Mouse (Mus musculus): ENCODE data around the gene Mymx. TPM values are rescaled to one million over a fixed set of nuclear protein-coding genes. Genes with fewer than 3 reads are reported as not detected.
A peak's percentile ranks its signal among the peaks of the same experiment; 100 is the strongest.

Mymx gene
- total and polyA plus RNA-seq, 2 experiments from 2014 or later: not detected

GRCm38 (mm10) chr17:45619386-45620256 is 17.7 kb upstream of the Mymx start:
- no peak for TF ChIP-seq CTCF (IDR thresholded peaks at IDR 0.05; ENCODE audit: low read depth)
- Histone ChIP-seq H3K4me1 (ENCODE audit: insufficient read depth, low read length) (0 out of 2 replicates have a peak, but pooled peaks cover 2% of the 10 kb centered on the region), H3K36me3 (ENCODE audit: insufficient read depth, low read length) (no peaks in the 10 kb centered on the region), H3K9me3 (ENCODE audit: low read length) (no peaks in the 10 kb centered on the region), H3K27me3 (ENCODE audit: insufficient read depth, low read length) (no peaks in the 10 kb centered on the region), H3K4me3 (ENCODE audit: low read length) (no peak overlapping the region), H3K27ac (peak overlapping the region; percentile 5; the same call in 1 of the 2 replicates), H3K4me2 (ENCODE audit: low read depth, low read length) (peak overlapping the region; percentile 29), H3K9ac (replicated peaks; ENCODE audit: low read length) (no peak overlapping the region)
- ATAC-seq (no peak), DNase-seq (ENCODE audit: low spot score) (no peak)
- WGBS: 31% methylated on average over 20 of the region's 20 CpGs

GRCm38 (mm10) chr17:45618941-45619385 is 17.1 kb upstream of the Mymx start:
- Histone ChIP-seq H3K27me3 (ENCODE audit: insufficient read depth, low read length) (no peaks in the 10 kb centered on the region), H3K9ac (replicated peaks; ENCODE audit: low read length) (no peak overlapping the region), H3K4me2 (ENCODE audit: low read depth, low read length) (peak overlapping the region; percentile 29), H3K36me3 (ENCODE audit: insufficient read depth, low read length) (no peaks in the 10 kb centered on the region), H3K4me3 (ENCODE audit: low read length) (no peak overlapping the region), H3K4me1 (ENCODE audit: insufficient read depth, low read length) (0 out of 2 replicates have a peak, but pooled peaks cover 2% of the 10 kb centered on the region), H3K27ac (peak overlapping the region; percentile 5; the same call in 1 of the 2 replicates), H3K9me3 (ENCODE audit: low read length) (no peaks in the 10 kb centered on the region)
- 29% methylated on average over 8 of the region's 8 CpGs for WGBS
- no peak for ATAC-seq
- DNase-seq (ENCODE audit: low spot score): no peak
- no peak for TF ChIP-seq CTCF (IDR thresholded peaks at IDR 0.05; ENCODE audit: low read depth)

- no peak overlapping the region for H3K4me2 ChIP-seq (ENCODE audit: low read depth, low read length)
- H3K4me1 ChIP-seq (ENCODE audit: insufficient read depth, low read length): 0 out of 2 replicates have a peak, but pooled peaks cover 2% of the 10 kb centered on the region
- WGBS: 91% methylated on average over 6 of the region's 6 CpGs
- no peak overlapping the region for H3K9ac ChIP-seq (replicated peaks; ENCODE audit: low read length)
- H3K9me3 ChIP-seq (ENCODE audit: low read length): no peaks in the 10 kb centered on the region
- ATAC-seq (no peak), DNase-seq (ENCODE audit: low spot score) (no peak)
- H3K27me3 ChIP-seq (ENCODE audit: insufficient read depth, low read length): no peaks in the 10 kb centered on the region
- no peak overlapping the region for H3K4me3 ChIP-seq (ENCODE audit: low read length)
- no peaks in the 10 kb centered on the region for H3K36me3 ChIP-seq (ENCODE audit: insufficient read depth, low read length)
- TF ChIP-seq CTCF (IDR thresholded peaks at IDR 0.05; ENCODE audit: low read depth): no peak
- no peak overlapping the region for H3K27ac ChIP-seq
These were observed 15.8 kb upstream of the Mymx start for GRCm38 (mm10) chr17:45617655-45618054.

- no peak overlapping the region for H3K4me2 ChIP-seq (ENCODE audit: low read depth, low read length)
- H3K9ac ChIP-seq (replicated peaks; ENCODE audit: low read length): no peak overlapping the region
- WGBS: 81% methylated on average over 3 of the region's 3 CpGs
- no peak for TF ChIP-seq CTCF (IDR thresholded peaks at IDR 0.05; ENCODE audit: low read depth)
- no peaks in the 10 kb centered on the region for H3K36me3 ChIP-seq (ENCODE audit: insufficient read depth, low read length)
- H3K27ac ChIP-seq: no peak overlapping the region
- 0 out of 2 replicates have a peak, but pooled peaks cover 2% of the 10 kb centered on the region for H3K4me1 ChIP-seq (ENCODE audit: insufficient read depth, low read length)
- no peaks in the 10 kb centered on the region for H3K9me3 ChIP-seq (ENCODE audit: low read length)
- no peaks in the 10 kb centered on the region for H3K27me3 ChIP-seq (ENCODE audit: insufficient read depth, low read length)
- ATAC-seq: no peak
- no peak for DNase-seq (ENCODE audit: low spot score)
- no peak overlapping the region for H3K4me3 ChIP-seq (ENCODE audit: low read length)
These were observed 14.8 kb upstream of the Mymx start for GRCm38 (mm10) chr17:45616679-45617078.

- no peak for ATAC-seq
- H3K4me3 ChIP-seq (ENCODE audit: low read length): no peak overlapping the region
- 0 out of 2 replicates have a peak, but pooled peaks cover 2% of the 10 kb centered on the region for H3K4me1 ChIP-seq (ENCODE audit: insufficient read depth, low read length)
- H3K4me2 ChIP-seq (ENCODE audit: low read depth, low read length): no peak overlapping the region
- no peak overlapping the region for H3K9ac ChIP-seq (replicated peaks; ENCODE audit: low read length)
- no peaks in the 10 kb centered on the region for H3K27me3 ChIP-seq (ENCODE audit: insufficient read depth, low read length)
- no peak for DNase-seq (ENCODE audit: low spot score)
- H3K9me3 ChIP-seq (ENCODE audit: low read length): no peaks in the 10 kb centered on the region
- H3K27ac ChIP-seq: no peak overlapping the region
- TF ChIP-seq CTCF (IDR thresholded peaks at IDR 0.05; ENCODE audit: low read depth): no peak
- 57% methylated on average over 4 of the region's 4 CpGs for WGBS
- H3K36me3 ChIP-seq (ENCODE audit: insufficient read depth, low read length): no peaks in the 10 kb centered on the region
These were observed 14.2 kb upstream of the Mymx start for GRCm38 (mm10) chr17:45616046-45616650.

GRCm38 (mm10) chr17:45612921-45613320 is 11.0 kb upstream of the Mymx start:
- Histone ChIP-seq H3K9ac (replicated peaks; ENCODE audit: low read length) (no peak overlapping the region), H3K27ac (no peak overlapping the region), H3K4me2 (ENCODE audit: low read depth, low read length) (no peak overlapping the region), H3K4me3 (ENCODE audit: low read length) (no peak overlapping the region), H3K4me1 (ENCODE audit: insufficient read depth, low read length) (no peaks in the 10 kb centered on the region), H3K9me3 (ENCODE audit: low read length) (no peaks in the 10 kb centered on the region), H3K27me3 (ENCODE audit: insufficient read depth, low read length) (no peaks in the 10 kb centered on the region), H3K36me3 (ENCODE audit: insufficient read depth, low read length) (no peaks in the 10 kb centered on the region)
- 91% methylated on average over 7 of the region's 7 CpGs for WGBS
- DNase-seq (ENCODE audit: low spot score): no peak
- no peak for ATAC-seq
- TF ChIP-seq CTCF (IDR thresholded peaks at IDR 0.05; ENCODE audit: low read depth): no peak
